Mouse (Mus musculus): ENCODE measurements at regions not wholly inside any gene's neighbourhood (a gene's known extent, or its start where the extent isn't known, plus 50 kb on each side); places are given as distances from the start of the nearest gene placed in this dataset.
"Not testable (repeated sequence)": the region's sequence is repeated elsewhere in the genome, so short reads cannot be mapped to it uniquely, and the experiment has no call there.

GRCm38 (mm10) chr17:15620746-15621694, 56.9 kb upstream of the Prdm9 start:
- CTCF ChIA-PET, result interaction anchor here in 1 of 4 experiments (2.1 kb wide), 1 partner anchor 103 kb away, joined by 8 read pairs; no protein-coding TSS in a partner anchor
- POLR2A ChIA-PET, result no interaction called here

DNA sequence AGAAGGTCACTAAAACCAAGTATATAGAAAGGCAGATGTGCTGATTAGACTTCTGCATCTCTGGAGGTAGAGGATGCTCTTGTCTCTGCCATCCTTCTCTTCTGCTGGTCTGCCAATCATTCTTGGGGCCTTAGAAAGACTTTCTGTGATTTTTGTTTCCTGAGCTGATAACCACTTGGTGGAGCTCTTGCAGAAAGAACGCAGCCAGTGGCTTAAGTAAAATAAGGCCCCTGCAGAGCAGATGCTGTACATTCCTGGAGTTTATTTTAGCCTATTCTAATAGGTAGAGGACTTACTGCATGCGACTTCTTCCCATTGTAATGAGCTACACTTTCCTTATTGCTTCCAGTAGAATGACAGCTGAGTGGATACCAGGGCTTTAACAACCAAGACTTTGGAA, 58.8 kb upstream of the Prdm9 start:
- POLR2A ChIA-PET, result interaction anchor here in 1 of 4 experiments (1.1 kb wide), 1 partner anchor 101 kb away, joined by 3 read pairs; no protein-coding TSS in a partner anchor
- CTCF ChIA-PET, result interaction anchor here in 3 of 4 experiments (0.6 to 2.1 kb wide), 6 partner anchors 55 to 102 kb away, joined by 3 to 8 read pairs (median 4); no protein-coding TSS in a partner anchor

DNA sequence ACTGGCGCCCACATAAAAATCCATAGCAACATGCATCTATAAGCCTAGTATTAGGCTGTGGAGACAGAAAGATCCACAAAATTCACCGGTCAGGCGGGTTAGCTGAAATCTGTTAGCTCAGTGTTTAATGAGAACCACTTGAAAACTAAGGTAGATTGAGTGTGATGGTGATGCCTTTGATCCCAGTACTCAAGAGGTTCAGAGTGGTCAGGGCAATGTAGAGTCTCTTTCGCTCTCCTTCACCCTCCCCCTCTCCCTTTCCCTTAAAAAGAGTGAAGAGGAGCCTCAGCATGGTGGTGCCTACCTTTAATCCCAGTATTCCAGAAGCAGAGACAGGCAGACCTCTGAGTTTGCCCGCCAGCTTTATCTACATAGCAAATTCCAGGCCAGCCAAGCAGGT, 66.6 kb upstream of the Prdm9 start:
- ChIA-PET CTCF (no interaction called here), POLR2A (interaction anchor here in 1 of 4 experiments (1.0 kb wide), 1 partner anchor 84 kb away, joined by 3 read pairs; no protein-coding TSS in a partner anchor)

DNA sequence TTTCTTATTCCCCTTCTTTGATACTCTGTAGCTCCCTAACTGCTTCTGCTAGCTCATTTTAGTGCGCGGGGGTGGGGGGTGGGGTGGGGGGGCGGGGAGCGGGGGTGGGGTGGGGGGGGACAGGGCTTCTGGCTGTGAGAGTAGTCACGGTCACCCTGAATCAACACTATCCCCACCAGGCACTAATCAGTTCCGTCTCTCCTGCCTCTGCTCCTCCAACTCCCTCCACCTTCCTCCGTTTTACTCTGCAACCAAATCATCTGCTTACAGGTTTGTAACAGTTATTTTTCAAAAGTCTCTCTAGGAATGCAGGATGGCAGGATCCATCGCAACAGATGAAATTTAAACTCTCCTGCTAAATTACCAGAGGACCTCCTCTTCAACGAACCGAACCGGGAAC, 67.5 kb upstream of the Prdm9 start:
- POLR2A ChIA-PET, result interaction anchor here in 1 of 4 experiments (0.6 kb wide), 1 partner anchor 49 kb away, joined by 3 read pairs; no protein-coding TSS in a partner anchor
- CTCF ChIA-PET, result no interaction called here

GRCm38 (mm10) chr17:15632090-15632489, 67.9 kb upstream of the Prdm9 start:
- ChIA-PET CTCF (no interaction called here), POLR2A (interaction anchor here in 1 of 4 experiments (0.6 to 1.0 kb wide), 3 partner anchors 50 to 194 kb away, joined by 3 read pairs; no protein-coding TSS in a partner anchor)

DNA sequence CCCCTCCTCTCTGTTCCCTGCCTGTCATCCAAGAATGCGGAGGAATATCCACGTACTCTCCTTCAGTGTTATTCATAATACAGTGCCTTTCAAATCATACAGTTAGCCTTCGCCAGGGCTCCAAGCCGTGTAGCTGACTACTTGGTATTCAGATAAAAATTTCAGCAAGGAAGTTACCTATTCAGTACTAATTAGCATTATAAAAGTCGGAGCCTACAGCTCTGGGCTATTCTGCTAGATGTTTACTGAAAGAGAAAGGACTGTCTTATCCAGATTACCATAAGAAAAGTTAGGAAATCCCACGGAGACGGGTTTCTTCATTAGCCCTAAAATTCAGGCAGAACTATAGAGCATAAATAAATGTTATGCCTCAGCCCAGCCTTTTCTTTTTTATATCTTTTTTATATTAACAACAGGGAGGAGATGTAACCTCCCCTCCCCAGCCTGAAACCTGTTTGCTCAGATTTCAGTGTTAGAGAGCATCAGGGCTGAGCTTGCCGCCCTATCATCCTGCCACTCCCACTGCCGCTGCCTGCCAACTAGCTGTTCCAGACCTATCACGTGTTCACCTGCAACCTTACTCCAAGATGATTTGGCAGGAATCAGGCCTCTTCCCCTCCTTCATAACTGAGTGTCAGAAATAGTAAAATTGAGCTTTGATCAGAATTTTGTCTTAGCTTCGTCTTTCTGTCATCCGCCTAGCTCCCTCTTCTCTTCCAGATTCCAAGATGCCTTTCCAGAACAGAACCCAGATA, 65.5 kb upstream of the Chd1 start:
- CTCF ChIA-PET, result not testable (repeated sequence)
- POLR2A ChIA-PET, result interaction anchor here in 1 of 4 experiments (0.6 to 1.3 kb wide), 3 partner anchors 9 to 106 kb away, joined by 3 read pairs; no protein-coding TSS in a partner anchor

DNA sequence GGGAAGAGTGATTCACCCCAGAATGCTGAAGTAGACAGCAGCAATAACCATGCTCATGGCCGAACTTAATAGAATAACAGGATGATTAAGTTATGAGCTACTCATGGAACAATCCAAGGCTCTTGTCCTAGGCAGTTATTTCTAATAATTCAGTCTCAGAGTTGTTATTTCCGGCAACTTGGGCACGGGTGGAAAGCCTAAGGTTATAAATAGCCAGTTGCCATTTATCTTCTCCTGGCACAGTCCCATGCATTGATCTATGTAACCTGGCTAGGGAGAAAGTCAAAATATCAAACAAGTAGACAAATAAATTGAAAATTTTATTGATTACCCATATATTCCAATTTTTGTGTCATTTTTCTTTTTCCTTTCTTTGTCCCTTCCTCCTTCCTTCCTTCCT, 64.0 kb upstream of the Chd1 start:
- POLR2A ChIA-PET, result no interaction called here
- CTCF ChIA-PET, result no interaction called here

GRCm38 (mm10) chr17:15641764-15642163, 63.0 kb upstream of the Chd1 start:
- ChIA-PET CTCF (no interaction called here), POLR2A (no interaction called here)

DNA sequence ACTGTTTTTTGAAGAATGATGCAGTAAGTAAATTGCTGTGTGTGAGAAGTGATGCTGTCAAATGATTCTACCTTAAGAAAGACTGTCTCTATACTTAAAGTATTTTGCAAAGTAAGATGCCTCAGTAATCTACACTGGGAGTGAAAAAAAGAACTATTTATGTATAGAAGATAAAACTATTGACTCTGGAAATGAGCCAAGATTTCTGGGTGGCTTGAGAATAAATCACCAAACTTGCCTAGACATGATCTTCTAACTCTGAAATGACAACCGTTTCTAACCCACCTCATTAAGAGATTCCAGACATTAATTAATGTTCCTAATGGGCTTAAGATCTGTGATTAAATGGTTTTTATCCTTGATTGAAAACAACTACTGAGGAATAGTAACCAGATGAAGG, 58.0 kb upstream of the Chd1 start:
- POLR2A ChIA-PET, result interaction anchor here in 1 of 4 experiments (1.9 kb wide), 1 partner anchor 31 kb away, joined by 6 read pairs; no protein-coding TSS in a partner anchor
- CTCF ChIA-PET, result no interaction called here

DNA sequence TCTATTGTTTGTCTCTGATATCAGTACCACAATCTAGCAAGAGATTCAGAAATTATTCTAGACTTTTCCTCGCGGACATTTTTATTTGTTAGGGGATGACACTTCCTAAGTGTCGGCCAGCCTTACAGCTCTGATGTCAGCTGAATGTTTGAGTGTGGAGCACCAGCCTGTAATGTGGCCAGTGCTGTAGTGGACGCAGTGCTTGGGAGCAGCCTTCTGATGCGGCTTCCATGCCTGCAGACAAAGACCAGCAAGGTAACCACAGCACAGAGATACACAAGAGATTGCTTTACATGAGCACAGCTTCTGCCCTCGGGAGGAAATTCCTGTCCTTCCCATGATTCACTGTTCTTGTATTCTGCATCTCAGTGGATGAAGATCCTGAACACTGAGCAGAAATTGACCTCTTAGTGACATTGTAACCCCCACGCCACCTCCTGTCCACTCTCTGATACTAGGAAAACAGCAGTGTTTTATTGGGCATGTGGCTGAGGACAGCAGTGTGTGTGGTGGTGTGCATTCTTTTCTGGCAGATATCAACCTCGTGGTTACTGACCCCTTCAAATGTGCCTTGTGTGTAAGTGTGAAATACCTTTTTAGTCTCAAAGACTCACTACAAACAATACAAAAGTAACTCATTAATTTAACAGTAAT, 54.6 kb upstream of the Chd1 start:
- ChIA-PET POLR2A (no interaction called here), CTCF (interaction anchor here in 2 of 4 experiments (0.6 kb wide), 2 partner anchors 54 to 101 kb away, joined by 3 to 9 read pairs; no protein-coding TSS in a partner anchor)

- CTCF ChIA-PET, result no interaction called here
These were observed 52.9 kb upstream of the Chd1 start for GRCm38 (mm10) chr17:15651869-15652268.

More at GRCm38 (mm10) chr17:15651869-15652268, 52.9 kb upstream of the Chd1 start:
- POLR2A ChIA-PET, result interaction anchor here in 1 of 4 experiments (0.5 kb wide), 1 partner anchor 14 kb away, joined by 3 read pairs; no protein-coding TSS in a partner anchor
